Mouse (Mus musculus) retina, postnatal 7 days (tissue): ENCODE measurements around the gene 1700113H08Rik.

Experiments used
- DNase-seq: peaks from one replicate; pipeline ENCODE4 v3.0.0-alpha.2; 2012; ENCODE audit warnings: low read depth, low spot score

1700113H08Rik gene

GRCm38 (mm10) chr10:87059447-87059846, 1.6 kb downstream of the 1700113H08Rik start:
- DNase-seq: no peak

DNA sequence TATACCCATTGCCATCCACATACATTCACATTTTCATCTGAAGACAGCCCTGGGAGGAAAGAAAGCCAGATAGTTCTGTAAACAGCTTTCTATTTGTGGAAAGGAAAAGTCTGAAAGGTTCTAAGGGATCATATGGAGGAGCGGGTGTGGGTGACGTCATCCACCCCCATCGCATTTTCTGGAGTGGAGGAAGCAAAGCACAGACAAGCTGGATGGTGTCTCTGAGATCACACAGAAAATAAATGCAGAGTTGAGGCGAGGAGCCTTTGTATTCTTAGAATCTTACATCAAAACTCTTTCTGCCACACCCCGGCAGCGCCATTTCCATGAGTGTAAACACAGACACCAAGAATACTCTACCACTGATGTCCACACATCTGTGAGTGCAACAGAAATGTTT, 26.4 kb downstream of the 1700113H08Rik start:
- DNase-seq: no peak

DNA sequence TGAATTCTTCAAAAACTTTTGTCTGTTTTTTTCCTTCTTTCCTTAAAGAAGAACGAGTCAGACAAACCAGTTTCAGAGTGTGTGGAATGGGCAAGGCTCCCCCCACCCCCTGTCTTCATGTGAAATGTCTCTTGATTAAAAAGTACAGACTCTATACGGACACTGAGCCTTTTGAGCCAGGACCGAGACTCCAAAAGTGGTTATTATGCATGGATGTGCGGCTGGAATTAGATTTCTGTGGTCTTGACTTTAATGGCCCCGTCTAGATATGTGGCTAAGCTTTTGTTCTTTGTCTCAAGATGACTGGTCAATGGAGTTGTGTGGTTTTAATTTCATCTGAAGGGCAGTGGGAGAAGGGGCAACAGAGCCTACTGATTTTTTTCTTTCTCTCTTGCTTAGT, 29.8 kb downstream of the 1700113H08Rik start:
- DNase-seq: no peak

DNA sequence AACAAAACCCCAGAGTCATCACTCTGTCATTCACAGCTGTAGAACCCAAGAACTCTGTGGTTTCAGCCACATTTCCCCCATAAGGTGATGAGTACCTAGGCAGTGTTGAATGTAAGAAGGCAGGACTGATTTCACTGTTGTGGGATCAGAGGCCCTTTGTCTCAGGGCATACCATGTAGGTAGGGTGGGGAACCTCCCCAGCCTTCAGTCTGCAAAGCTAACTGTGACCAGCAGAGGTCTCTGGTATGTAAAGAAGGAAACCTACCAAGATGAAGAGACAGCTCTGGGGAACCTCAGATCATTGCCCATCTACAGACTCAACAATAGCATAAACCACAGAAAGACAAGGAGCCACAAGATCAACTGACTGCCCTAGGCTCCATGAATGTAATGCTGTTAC, 36.4 kb downstream of the 1700113H08Rik start:
- DNase-seq: peak; percentile 11

DNA sequence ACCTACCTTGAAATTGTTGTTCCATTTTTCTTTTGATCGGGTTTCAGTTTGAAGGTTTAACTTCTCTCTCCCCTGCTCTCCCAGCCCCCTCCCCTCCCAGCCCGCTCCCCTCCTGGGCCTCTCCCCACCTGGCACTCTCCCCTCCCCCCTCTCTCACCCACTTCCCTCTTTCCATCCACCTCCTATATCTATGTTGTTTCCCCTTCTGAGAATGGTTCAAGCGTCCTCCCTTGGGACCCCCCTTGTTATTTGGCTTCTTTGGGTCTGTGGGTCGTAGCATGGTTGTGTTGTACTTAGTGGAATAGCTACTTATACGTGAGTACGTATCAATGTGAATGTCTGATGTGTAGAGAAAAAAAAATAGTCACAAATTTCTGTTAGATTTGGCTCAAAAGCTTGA, 40.9 kb downstream of the 1700113H08Rik start:
- no peak for DNase-seq

GRCm38 (mm10) chr10:87100668-87101067, 42.8 kb downstream of the 1700113H08Rik start:
- DNase-seq: no peak

- DNase-seq: no peak
Observed at GRCm38 (mm10) chr10:87101265-87101950, 43.6 kb downstream of the 1700113H08Rik start.

GRCm38 (mm10) chr10:87101951-87102320, 44.1 kb downstream of the 1700113H08Rik start:
- no peak for DNase-seq

DNA sequence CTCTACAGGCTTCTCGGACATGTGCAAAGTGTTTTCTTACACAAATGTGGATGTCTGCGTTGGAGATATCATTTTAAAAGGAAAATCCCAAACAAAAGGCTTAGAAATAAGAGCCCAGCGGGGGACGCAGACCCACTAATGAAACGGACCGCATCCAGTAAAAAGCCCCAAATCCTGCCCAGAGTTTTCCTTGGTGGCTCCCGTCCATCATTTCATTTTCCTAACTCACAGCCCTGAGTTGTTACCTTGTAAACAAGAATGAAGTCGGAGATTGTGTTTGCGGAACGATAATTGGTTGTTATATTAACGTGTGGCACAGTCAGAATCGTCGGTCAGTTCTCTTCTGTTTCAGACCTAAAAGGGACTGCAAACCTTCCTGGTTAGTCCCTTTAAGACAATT, 44.6 kb downstream of the 1700113H08Rik start:
- DNase-seq: no peak

DNA sequence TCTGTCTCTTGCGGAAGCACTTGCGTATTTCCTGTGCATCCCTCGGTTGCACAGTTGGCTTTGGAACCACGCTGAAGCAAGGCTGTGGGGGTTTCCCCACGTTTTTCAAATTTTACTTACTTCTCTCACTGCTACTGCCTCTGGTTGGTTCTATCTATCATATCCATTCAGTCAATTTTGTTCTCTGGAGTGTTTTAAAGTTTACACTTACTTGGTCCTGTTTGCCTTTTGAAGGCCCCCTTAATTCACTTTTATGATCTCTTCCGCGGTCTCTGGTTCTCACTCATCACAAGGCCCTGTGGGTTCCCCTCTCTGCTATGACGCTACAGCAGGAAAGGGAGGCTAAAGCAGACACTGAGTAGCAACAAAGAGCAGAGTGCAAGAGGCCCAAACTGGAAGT, 45.4 kb downstream of the 1700113H08Rik start:
- DNase-seq: no peak

DNA sequence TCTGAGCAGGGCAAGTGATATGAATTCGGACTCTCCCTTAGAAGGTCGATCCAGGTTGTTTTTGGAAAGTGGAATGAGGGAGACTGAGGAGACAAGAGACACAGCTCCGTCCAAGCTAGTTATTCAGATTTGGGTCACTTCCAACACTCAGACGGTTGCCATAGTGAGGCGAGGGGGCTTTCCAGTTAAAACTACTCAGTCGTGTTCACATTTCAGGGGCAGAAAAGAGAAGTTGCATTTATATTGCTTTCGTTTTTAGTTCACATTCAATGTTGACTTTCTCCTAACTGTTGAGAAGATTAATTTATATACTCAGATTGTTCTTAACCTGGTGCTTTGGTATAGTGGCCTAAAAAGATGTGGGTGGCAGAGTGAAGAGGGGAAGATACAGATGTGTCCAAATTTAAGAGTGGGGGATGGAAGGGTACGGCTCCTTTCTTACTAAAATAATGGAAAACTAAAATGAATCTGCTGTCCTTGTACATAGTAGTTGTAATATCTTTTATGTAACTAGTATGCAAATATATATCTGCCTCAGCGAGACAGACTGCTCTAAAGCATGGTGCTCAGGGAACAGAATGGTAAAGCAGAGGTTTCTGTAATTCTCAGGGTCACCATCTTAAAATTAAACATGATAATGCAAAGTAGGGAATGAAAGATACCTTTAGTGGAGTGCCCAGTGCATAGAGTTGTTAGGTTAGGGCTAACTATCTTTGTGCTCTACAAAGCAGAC, 49.9 kb downstream of the 1700113H08Rik start:
- DNase-seq: no peak

DNA sequence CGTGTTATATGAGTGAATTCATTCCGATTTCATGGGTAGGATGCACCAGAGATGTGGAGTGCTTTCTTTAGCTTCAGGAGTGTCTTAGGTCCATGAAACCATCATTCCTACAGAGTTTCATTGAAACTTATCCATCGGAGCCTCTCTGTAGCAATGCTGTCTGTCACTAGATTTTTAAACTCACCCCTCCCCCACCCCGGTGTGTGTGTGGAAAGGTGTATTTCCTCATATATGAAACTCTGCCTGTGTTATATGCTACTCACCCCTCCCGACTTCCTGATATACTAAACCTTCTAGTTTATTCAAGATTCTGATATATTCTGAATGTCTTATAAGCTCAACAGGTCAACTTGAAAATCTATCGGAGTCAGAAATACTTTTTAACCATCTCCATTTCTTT, 50.5 kb downstream of the 1700113H08Rik start:
- no peak for DNase-seq

GRCm38 (mm10) chr10:87109038-87109771, 51.4 kb downstream of the 1700113H08Rik start:
- no peak for DNase-seq

- no peak for DNase-seq
Observed at GRCm38 (mm10) chr10:87110909-87111308, 53.1 kb downstream of the 1700113H08Rik start.

DNA sequence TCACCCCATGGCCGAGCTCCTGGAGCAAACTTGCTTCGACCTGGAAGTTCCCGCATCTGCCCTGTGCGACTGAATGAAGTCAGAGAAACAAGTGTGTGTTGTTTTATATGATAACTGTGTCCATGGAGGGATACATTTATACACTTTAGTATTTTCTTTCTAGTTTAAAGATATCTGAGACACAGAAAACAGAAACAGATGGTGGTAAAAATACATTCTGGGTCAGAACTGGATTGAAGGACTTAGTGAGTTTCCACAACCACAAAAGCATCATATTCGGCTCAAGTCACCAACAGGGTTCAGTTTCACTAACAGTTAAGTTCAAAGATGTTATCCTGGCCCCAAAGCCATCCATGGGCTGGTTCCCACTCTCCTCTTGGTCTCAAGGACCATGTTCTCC, 67.2 kb downstream of the 1700113H08Rik start:
- DNase-seq: no peak

- DNase-seq: no peak
Observed at GRCm38 (mm10) chr10:87126186-87126824, 68.5 kb downstream of the 1700113H08Rik start.

GRCm38 (mm10) chr10:87151050-87151449, 93.2 kb downstream of the 1700113H08Rik start:
- no peak for DNase-seq

- peak; percentile 17 for DNase-seq
Observed at GRCm38 (mm10) chr10:87153731-87154505, 96.1 kb downstream of the 1700113H08Rik start.

DNA sequence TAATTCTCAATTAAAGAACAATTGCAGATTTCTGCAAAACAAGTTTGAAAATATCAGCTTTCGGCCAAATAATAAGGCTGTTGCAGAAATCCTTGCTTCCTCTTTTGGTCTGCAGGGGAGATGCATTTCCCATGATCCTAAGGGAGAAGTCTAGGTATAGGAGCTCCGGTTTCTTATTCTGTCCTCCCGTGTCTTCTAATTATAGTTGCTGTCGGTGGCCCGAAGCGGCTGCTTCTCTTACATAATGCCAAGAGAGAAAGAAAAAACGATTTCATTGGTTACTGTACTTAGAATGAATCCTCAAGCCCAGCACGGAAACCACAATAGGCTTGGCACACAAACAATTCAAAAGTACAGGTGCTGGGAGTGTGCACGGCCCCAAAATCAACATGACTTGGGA, 101.9 kb downstream of the 1700113H08Rik start:
- no peak for DNase-seq

- no peak for DNase-seq
Observed at GRCm38 (mm10) chr10:87196123-87196756, 138.4 kb downstream of the 1700113H08Rik start.

DNA sequence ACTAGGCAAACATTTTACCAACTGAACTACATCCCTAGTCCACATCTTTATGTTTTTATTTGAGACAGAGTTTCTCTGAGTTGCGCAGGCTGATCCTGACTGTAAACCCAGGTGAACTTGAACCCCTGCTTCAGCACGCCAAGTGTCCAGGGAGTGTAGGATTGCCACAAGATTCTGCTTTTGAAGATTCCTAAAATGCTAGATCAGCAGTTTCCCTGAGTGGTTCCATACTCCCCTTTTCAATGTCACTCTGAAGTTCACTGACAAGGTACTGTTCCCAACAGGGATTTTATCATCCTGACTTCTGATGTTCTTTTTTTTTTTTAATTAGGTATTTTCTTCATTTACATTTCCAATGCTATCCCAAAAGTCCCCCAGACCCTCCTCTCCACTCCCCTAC, 140.9 kb downstream of the 1700113H08Rik start:
- no peak for DNase-seq
